ENCODE assay signal across 9 mouse cellular contexts in the genomic region with DNA sequence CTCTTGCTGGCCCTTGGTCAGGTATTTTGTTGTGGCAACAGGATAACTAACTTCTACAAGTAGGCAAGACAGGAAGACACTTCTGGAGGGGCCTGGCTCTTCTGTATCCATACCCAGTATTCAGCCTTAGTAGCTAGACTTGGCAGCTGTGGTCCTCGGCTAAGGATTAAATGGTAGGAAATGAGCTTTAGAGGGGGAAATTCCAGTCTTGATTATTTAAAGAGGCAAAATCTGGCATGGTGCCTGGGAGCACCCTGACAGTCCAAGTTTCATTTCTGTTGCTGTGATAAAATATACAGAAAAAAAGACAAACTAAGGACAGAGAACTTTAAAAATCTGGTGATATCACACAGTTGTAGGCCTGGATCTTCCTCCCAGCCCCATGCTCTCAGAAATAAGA. TPM values are rescaled to one million over a fixed set of nuclear protein-coding genes. Genes with fewer than 3 reads are reported as not detected.
DNase-seq lines count a peak whose midpoint lies in the region; ATAC-seq and TF ChIP-seq lines count a peak whose summit lies in the region.
"Had no signal": no experiment of that assay in that cellular context is flagged by ENCODE, and none has a peak within 500 bp of the region (broad histone marks: within the 10 kb centered on the region; RNA-seq: fewer than 3 reads in every experiment).

No protein-coding gene starts in this region.

- no peaks in the 10 kb centered on the region for H3K9me3 ChIP-seq in kidney, embryonic 14.5 days (ENCODE audit: control insufficient read depth, low read length)
- H3K9me3 ChIP-seq in heart, embryonic 15.5 days (replicated peaks): no peaks in the 10 kb centered on the region
- H3K9me3 ChIP-seq in lung, embryonic 14.5 days (ENCODE audit: low read depth, low read length): no peaks in the 10 kb centered on the region
- H3K9me3 ChIP-seq: midbrain, embryonic 15.5 days had no signal

- TF ChIP-seq CTCF in lung, embryonic 14.5 days (IDR thresholded peaks at IDR 0.05; ENCODE audit: low read depth): no peak

- no peak for ATAC-seq in kidney, embryonic 14.5 days (ENCODE audit: low FRiP score, low TSS enrichment)
- no peak for ATAC-seq in heart, embryonic 15.5 days (replicated peaks; ENCODE audit: insufficient number of reproducible peaks, insufficient read depth, low FRiP score, low read depth)
- peak; percentile 52; the same call in 1 of the 2 replicates for ATAC-seq in lung, embryonic 14.5 days (ENCODE audit: insufficient read depth)
- ATAC-seq in inflammation-experienced regulatory T-cells, adult 6 months: no peak
- ATAC-seq: midbrain, embryonic 15.5 days had no signal

- H3K27ac ChIP-seq in kidney, embryonic 14.5 days (ENCODE audit: low read depth, low read length): no peak overlapping the region
- H3K27ac ChIP-seq in heart, embryonic 15.5 days: peak overlapping the region; percentile 65
- H3K27ac ChIP-seq in lung, embryonic 14.5 days (ENCODE audit: low read depth): peak overlapping the region; percentile 22; the same call in 1 of the 2 replicates
- H3K27ac ChIP-seq: midbrain, embryonic 15.5 days had no signal

- H3K9ac ChIP-seq in kidney, embryonic 14.5 days (ENCODE audit: low read depth, low read length): no peak overlapping the region
- no peak overlapping the region for H3K9ac ChIP-seq in heart, embryonic 15.5 days
- H3K9ac ChIP-seq in lung, embryonic 14.5 days: no peak overlapping the region
- H3K9ac ChIP-seq: midbrain, embryonic 15.5 days had no signal

- no peak overlapping the region for H3K4me2 ChIP-seq in kidney, embryonic 14.5 days (replicated peaks; ENCODE audit: low read depth, low read length)
- no peak overlapping the region for H3K4me2 ChIP-seq in heart, embryonic 15.5 days
- no peak overlapping the region for H3K4me2 ChIP-seq in lung, embryonic 14.5 days
- H3K4me2 ChIP-seq: midbrain, embryonic 15.5 days had no signal

- peak; percentile 56 for DNase-seq in kidney, adult 11 months
- DNase-seq in NIH3T3 (ENCODE audit: low read depth): peak; percentile 68
- peak; percentile 91 for DNase-seq in lung, embryonic 14.5 days
- no peak for DNase-seq in gastrocnemius, postnatal 10 days

- no peaks in the 10 kb centered on the region for H3K36me3 ChIP-seq in kidney, embryonic 14.5 days (ENCODE audit: control insufficient read depth, insufficient read depth, low read length)
- H3K36me3 ChIP-seq in heart, embryonic 15.5 days: no peaks in the 10 kb centered on the region
- no peaks in the 10 kb centered on the region for H3K36me3 ChIP-seq in lung, embryonic 14.5 days (ENCODE audit: insufficient read depth)
- H3K36me3 ChIP-seq: midbrain, embryonic 15.5 days had no signal

- H3K4me3 ChIP-seq in kidney, embryonic 14.5 days (ENCODE audit: low read length): no peak overlapping the region
- H3K4me3 ChIP-seq in heart, embryonic 15.5 days: no peak overlapping the region
- no peak overlapping the region for H3K4me3 ChIP-seq in lung, embryonic 14.5 days (ENCODE audit: low read depth, low read length)
- H3K4me3 ChIP-seq: midbrain, embryonic 15.5 days had no signal

- H3K27me3 ChIP-seq in kidney, embryonic 14.5 days (ENCODE audit: control insufficient read depth, insufficient read depth, low read length): no peaks in the 10 kb centered on the region; the same call in 1 of the 2 replicates
- no peaks in the 10 kb centered on the region for H3K27me3 ChIP-seq in heart, embryonic 15.5 days
- H3K27me3 ChIP-seq in lung, embryonic 14.5 days (ENCODE audit: insufficient read depth, low read length): no peaks in the 10 kb centered on the region
- H3K27me3 ChIP-seq: midbrain, embryonic 15.5 days had no signal

- 67% methylated on average over 1 of the region's 1 CpGs for WGBS in kidney, embryonic 14.5 days
- 23% methylated on average over 1 of the region's 1 CpGs for WGBS in heart, embryonic 15.5 days
- WGBS in lung, embryonic 14.5 days: 22% methylated on average over 1 of the region's 1 CpGs

- H3K4me1 ChIP-seq in kidney, embryonic 14.5 days (ENCODE audit: control insufficient read depth, insufficient read depth, low read length): no peaks in the 10 kb centered on the region
- peaks cover 17% of the 10 kb centered on the region for H3K4me1 ChIP-seq in heart, embryonic 15.5 days (replicated peaks)
- H3K4me1 ChIP-seq in lung, embryonic 14.5 days (ENCODE audit: insufficient read depth): no peaks in the 10 kb centered on the region
- H3K4me1 ChIP-seq: midbrain, embryonic 15.5 days had no signal

RNA-seq across cellular contexts. Expression of a gene that starts 20.0 kb away (rescaled TPM):
- polyA plus RNA-seq in kidney, embryonic 14.5 days (2014; fragmentation: Nextera tagmentation; extraction: Ambion mirVana): 9.7 TPM in 2 replicates
- polyA plus RNA-seq in heart, embryonic 15.5 days (2015; fragmentation: Nextera tagmentation; extraction: Ambion mirVana): 6.5 and 9.4 TPM in 2 replicates
- polyA plus RNA-seq in lung, embryonic 14.5 days (2014; fragmentation: Nextera tagmentation; extraction: Ambion mirVana): 11.5 and 11.8 TPM in 2 replicates
- 10 to 100 TPM in 1 of 2 experiments, 1 to 10 TPM in 1; 9.2 to 14.2 TPM for total RNA-seq in gastrocnemius, postnatal 10 days (2021)
- 10 to 100 TPM; 12.2 to 16.5 (median 15.0) TPM for polyA plus RNA-seq in inflammation-experienced regulatory T-cells, adult 6 months (2017; shearing (Covaris generic))

RNA-seq across cellular contexts. Expression of a gene that starts 24.0 kb away (rescaled TPM):
- polyA plus RNA-seq in kidney, embryonic 14.5 days (2014; fragmentation: Nextera tagmentation; extraction: Ambion mirVana): 0.26 and 0.32 TPM in 2 replicates
- 1.3 and 1.4 TPM in 2 replicates for polyA plus RNA-seq in heart, embryonic 15.5 days (2015; fragmentation: Nextera tagmentation; extraction: Ambion mirVana)
- polyA plus RNA-seq in lung, embryonic 14.5 days (2014; fragmentation: Nextera tagmentation; extraction: Ambion mirVana): 0.47 and 0.86 TPM in 2 replicates
- 1 to 10 TPM; 2.2 to 2.9 TPM for total RNA-seq in gastrocnemius, postnatal 10 days (2021)
- not detected for polyA plus RNA-seq in inflammation-experienced regulatory T-cells, adult 6 months (2017; shearing (Covaris generic))

RNA-seq across cellular contexts. Expression of a gene that starts 50.1 kb away (rescaled TPM):
- polyA plus RNA-seq in kidney, embryonic 14.5 days (2014; fragmentation: Nextera tagmentation; extraction: Ambion mirVana): 145 and 152 TPM in 2 replicates
- 120 and 132 TPM in 2 replicates for polyA plus RNA-seq in heart, embryonic 15.5 days (2015; fragmentation: Nextera tagmentation; extraction: Ambion mirVana)
- 179 and 191 TPM in 2 replicates for polyA plus RNA-seq in lung, embryonic 14.5 days (2014; fragmentation: Nextera tagmentation; extraction: Ambion mirVana)
- 10 to 100 TPM; 33.4 to 37.0 TPM for total RNA-seq in gastrocnemius, postnatal 10 days (2021)
- 100 to 1,000 TPM in 1 of 3 experiments, 10 to 100 TPM in 2; 66.7 to 117 (median 68.0) TPM for polyA plus RNA-seq in inflammation-experienced regulatory T-cells, adult 6 months (2017; shearing (Covaris generic))

RNA-seq across cellular contexts. Expression of a gene that starts 53.1 kb away (rescaled TPM):
- polyA plus RNA-seq in kidney, embryonic 14.5 days (2014; fragmentation: Nextera tagmentation; extraction: Ambion mirVana): not detected in 2 replicates
- not detected in 2 replicates for polyA plus RNA-seq in heart, embryonic 15.5 days (2015; fragmentation: Nextera tagmentation; extraction: Ambion mirVana)
- not detected in 2 replicates for polyA plus RNA-seq in lung, embryonic 14.5 days (2014; fragmentation: Nextera tagmentation; extraction: Ambion mirVana)
- total RNA-seq in gastrocnemius, postnatal 10 days (2021): not detected
- not detected for polyA plus RNA-seq in inflammation-experienced regulatory T-cells, adult 6 months (2017; shearing (Covaris generic))
- total RNA-seq: layer of hippocampus, adult 18-20 months had no signal
- polyA plus RNA-seq: midbrain, embryonic 15.5 days had no signal
